Mouse (Mus musculus): ENCODE measurements at regions not wholly inside any gene's neighbourhood (a gene's known extent, or its start where the extent isn't known, plus 50 kb on each side); places are given as distances from the start of the nearest gene placed in this dataset.

DNA sequence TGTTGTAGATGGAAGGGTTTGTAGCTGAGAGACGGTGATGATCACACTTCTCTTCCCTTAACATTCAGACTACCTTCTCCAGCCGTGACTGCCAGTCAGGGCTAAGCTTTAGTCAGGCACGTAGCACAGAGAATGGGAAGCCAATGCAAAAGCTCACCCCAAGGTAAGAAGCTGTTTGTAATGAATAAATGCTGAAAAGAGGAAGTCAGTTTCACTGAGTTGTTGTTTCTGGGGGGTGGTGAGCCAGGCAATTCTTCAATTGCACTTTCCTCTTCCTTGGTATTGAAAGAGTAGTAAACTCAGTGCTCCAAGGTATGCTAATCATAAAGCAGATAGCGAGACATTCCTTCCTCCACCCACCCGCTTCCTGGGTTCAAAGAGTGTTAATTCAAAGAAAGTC is 269.2 kb upstream of the Dab2 start:
- ATAC-seq (ENCODE audit: low TSS enrichment) = no peak

DNA sequence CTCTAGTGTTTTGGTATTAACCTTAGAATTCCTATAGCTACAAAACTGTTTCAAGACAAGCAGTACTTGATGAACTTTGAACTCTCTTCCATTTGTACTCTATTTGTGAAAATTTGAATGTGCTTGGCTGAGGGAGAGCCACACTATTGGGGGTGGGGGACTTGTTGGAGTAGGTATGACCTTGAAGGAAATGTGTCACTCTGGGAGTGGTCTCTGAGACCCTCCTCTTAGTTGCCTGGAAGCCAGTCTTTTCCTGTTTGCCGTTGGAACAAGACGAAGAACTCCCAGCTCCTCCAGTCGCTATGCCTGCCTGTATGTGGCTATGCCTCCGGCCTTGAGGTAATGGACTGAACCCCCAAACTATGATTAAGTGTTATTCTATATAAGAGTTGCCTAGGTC is 265.4 kb upstream of the Dab2 start:
- no peak for ATAC-seq (ENCODE audit: low TSS enrichment)

DNA sequence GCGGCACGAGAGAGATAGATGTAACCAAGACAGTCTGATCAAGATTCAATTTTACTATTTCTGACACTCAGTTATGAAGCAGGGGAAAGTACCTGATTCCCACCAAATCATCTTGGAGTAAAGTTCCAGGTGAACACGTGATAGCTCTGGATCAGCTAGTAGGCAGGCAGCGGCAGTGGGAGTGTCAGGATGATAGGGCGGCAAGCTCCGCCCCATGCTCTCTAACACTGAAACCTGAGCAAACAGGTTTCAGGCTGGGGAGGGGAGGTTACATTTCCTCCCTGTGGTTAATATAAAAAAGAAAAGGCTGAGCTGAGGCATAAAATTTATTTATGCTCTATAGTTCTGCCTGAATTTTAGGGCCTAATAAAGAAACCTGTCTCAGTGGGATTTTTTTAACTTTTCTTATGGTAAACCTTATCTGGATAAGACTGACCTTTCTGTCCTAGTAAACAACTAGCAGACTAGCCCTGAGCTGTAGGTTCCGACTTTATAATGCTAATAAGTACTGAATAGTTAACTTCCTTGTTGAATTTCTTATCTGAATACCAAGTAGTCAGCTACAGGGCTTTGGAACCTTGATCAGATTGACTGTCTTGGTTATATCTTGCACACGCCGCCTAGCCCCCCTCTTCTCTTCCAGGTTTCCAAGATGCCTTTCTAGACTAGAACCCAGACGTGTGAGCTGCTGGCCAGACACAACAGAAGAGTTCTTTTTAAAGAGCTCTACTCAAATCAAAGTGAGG is 254.9 kb upstream of the Dab2 start:
- no peak for ATAC-seq (ENCODE audit: low TSS enrichment)

DNA sequence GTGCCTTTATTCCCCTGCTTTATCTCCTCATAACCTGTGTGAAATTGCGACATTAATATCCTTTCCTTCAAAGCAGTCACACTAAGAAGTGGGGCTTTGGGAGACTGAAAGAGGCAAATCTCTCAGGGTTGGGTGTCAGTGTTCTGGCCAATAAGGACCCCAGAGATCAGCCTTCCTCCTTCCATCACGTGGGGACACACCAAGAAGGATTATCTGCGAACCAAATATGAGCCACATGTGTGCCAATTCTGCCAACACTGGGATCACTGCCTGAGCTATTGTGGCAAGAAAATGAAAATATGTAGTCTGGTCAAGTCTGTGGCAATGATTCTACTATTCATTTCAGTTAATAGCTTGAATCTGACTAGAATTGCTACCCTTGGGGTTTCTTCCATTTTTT is 243.9 kb upstream of the Dab2 start:
- ATAC-seq (ENCODE audit: low TSS enrichment) = no peak

GRCm38 (mm10) chr15:6056887-6057626 is 242.5 kb upstream of the Dab2 start:
- ATAC-seq (ENCODE audit: low TSS enrichment) = no peak

DNA sequence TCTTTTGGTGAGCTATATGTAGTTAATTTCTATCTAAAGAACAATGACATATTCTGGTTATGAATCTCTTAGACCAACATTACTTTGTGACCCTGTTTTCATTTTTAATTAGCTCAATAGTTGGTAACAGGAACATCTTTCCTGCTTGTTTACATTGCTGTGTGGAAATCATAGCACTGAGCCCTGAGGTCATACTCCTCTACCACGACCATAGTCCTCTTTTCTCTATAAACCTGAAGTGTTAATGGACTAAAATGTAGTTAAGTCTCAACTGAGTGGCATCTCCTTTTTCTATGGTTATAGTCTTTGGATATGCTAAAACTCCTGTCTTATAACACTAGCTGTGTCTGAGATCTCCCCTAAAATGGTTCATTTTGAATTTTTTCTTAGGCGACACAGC is 240.2 kb upstream of the Dab2 start:
- ATAC-seq (ENCODE audit: low TSS enrichment) = no peak

DNA sequence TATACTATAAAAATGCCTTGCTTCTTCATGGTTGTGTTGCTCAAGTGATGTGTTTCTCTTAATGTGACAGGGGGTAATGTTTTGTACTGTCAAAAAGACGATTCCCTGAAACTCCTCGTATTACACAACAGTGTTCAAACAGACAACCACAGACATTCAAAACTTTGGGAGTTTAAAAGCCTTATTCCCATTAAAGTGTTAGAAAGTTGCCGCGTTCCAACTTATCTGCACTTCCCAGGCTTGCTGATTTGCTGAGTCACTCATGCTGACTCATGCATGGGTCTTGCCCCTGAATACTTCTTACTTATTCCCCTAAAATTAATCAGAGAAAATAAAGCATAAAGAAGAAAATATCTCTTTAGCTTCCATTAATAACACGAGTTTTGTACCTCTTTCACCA is 239.8 kb upstream of the Dab2 start:
- ATAC-seq (ENCODE audit: low TSS enrichment) = no peak

- no peak for ATAC-seq (ENCODE audit: low TSS enrichment)
Observed at GRCm38 (mm10) chr15:6060649-6061048, 238.9 kb upstream of the Dab2 start.

DNA sequence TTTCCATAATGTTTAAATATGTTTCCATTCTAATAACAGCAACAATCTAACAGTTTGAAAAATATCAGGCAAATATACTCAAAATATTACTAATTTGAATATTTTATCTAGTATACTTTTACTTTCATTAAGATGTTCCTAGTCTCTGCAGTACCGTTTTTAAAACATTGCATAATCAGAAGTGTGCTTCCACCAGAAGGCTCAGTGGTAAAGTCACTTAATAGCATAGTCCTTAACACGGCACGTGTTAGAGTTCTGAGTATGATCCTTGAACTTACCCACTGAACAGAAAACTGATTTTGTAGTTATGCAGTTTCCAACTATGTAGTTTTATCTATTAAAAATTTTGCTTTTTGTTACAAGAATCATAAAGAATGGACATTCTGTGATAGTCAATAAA is 234.5 kb upstream of the Dab2 start:
- ATAC-seq (ENCODE audit: low TSS enrichment) = no peak

DNA sequence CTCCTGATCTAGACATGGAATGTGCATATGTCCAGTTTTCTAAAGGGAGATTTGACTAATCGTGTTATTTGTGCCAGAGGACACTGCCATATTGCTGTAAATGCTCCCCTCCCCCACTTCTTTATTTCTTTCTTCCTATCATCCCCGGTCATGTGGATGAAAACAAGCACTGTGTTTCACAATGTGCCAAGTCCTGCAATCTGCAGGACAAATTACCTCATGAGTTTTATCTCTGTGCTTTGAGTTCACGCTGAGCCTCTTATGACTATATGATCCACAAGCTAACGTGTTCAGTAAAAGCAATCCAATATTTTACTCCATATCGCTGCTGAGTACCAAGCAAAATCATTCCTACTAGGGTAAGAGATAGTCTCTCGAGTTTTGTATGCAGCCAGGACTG is 232.2 kb upstream of the Dab2 start:
- ATAC-seq (ENCODE audit: low TSS enrichment) = no peak

DNA sequence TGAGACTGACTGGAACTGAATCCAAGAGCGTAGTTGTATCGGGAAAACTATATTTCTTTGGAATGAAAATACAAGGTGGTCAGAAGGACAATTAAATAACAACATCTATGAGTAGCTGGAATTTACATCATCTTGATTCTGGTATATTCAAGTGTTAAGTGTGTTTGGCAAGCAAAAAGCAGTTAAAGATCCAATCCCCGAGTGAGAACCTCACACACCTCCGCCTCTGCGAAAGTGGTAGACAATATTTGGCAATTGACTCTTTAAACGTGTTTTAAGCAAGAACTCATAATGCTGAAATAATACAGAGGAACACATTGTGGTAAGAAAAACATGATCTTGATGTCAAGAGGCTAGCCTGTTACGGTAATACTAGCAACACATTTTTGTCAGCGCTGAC is 231.2 kb upstream of the Dab2 start:
- ATAC-seq (ENCODE audit: low TSS enrichment) = no peak

DNA sequence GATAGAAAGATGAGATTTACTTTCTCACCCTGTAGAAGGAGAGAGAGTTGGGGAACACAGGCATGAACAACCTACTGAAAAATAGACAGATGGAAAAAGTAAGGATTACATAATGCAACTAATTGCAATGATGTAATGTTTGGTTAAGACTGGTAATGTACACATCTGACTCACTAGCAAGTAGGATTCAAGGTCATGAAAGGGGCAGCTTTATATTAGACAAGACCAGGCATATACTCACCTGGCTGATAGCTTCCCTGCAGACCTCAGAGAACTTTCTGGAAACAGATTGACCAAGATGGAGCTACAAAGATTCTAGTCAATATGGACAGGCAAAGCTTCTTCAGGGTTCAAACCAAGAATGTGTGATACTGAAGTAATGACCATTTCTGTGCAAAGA is 227.7 kb upstream of the Dab2 start:
- ATAC-seq (ENCODE audit: low TSS enrichment) = no peak

DNA sequence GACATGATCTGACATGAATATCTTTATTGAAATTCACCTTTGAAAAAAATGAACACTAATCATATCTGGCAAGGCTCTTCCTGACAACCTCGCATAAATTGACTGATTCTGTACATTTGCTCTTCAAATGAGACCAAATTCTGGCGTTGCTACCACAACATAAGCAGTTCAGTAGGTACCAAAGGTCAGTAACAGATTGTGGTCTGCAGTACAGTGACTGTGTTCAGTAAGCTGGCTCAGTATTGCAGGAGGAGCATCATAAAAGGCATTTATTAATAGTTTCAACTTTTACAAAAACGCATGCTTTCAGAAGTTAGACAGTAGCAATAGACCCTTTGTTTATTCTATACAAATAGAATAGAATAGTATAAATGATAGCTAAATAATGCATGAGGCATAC is 226.7 kb upstream of the Dab2 start:
- ATAC-seq (ENCODE audit: low TSS enrichment) = no peak

DNA sequence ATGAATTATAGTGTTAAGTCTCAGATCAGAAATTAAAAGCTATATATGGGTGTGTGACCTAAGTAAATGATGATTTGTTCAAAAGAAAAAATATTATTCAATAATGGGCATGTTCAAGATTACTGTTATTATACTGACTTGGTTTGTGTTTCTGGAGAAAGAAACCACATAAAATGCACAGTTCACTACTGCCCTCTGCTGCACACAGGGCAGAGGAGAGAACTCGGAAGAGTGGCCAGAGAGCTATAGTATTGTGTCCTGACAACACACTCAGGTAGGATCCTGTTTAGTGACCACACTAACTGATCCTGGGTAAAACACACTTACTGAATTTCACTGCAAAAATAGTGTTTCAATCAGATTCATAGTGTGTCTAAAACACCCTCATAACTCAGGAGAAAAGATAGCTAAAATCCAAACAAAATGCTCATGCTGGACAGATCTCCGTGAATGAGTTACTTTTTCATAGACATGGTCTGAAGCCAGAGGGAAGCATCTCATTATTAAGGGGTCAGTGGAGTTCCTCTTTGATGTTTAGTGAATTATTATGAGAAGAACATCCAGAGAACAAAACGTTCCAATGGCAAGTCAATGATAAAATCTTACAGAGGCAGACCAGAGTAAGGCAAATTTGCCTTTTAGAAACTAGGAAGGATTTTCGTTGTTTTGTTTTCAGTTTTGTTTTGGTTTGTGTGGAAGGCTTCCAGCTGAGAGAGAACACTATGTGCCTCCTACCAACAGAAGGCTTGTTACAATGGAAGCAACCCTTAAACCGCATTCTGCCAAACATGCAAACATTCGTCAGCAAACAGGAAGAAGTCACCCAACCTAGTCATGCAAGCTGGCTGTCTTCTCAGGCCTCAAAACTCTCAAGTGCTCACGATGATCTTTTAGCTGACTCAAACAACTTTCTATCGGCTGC is 218.6 kb upstream of the Dab2 start:
- ATAC-seq (ENCODE audit: low TSS enrichment) = peak; percentile 81

- ATAC-seq (ENCODE audit: low TSS enrichment) = no peak
Observed at GRCm38 (mm10) chr15:6087208-6087607, 212.4 kb upstream of the Dab2 start.

GRCm38 (mm10) chr15:6088498-6088897 is 211.1 kb upstream of the Dab2 start:
- ATAC-seq (ENCODE audit: low TSS enrichment) = peak; percentile 55; the same call in 1 of the 2 replicates

DNA sequence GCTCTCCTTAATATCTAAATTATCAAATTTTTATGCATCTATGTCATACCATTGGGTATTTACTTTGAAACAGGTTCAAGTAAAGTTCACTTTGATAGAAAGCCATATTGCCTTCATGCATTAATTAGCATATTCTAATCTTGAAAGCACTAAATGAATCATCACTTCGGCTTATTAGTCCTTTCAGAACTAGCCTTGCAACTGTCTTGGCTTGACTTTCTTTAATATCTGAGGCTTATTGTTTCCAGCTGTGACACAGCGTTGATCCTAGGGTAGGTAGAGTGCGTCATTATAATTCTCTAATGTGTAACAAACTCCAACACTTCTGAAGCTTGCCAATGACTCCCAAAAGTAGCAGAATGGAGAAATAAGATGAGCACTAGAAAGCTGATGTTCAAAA is 169.9 kb upstream of the Dab2 start:
- ATAC-seq (ENCODE audit: low TSS enrichment) = no peak

GRCm38 (mm10) chr15:6132216-6132615 is 167.4 kb upstream of the Dab2 start:
- no peak for ATAC-seq (ENCODE audit: low TSS enrichment)

GRCm38 (mm10) chr15:6145071-6145470 is 154.5 kb upstream of the Dab2 start:
- ATAC-seq (ENCODE audit: low TSS enrichment) = no peak

GRCm38 (mm10) chr15:6154706-6155105 is 144.9 kb upstream of the Dab2 start:
- ATAC-seq (ENCODE audit: low TSS enrichment) = no peak

DNA sequence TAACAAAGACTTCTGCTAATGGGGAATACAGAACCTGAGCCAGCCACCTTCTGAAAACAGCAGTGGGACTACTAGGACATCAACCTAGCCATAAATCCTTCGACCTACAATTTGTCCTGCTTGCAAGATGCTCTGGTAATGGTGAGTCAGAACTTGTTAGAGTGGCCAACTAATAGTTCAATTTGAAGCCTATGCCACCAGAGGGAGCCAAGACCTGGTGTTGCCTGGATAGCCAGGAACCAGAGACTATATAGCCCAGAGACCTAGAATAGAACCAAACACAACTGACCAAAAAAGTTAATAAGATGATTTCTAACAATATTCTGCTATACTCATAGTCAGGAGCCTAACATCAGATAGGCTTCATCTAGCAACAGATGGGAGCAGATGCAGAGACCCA is 119.3 kb upstream of the Dab2 start:
- ATAC-seq (ENCODE audit: low TSS enrichment) = no peak

GRCm38 (mm10) chr15:6183627-6184026 is 116.0 kb upstream of the Dab2 start:
- ATAC-seq (ENCODE audit: low TSS enrichment) = no peak

DNA sequence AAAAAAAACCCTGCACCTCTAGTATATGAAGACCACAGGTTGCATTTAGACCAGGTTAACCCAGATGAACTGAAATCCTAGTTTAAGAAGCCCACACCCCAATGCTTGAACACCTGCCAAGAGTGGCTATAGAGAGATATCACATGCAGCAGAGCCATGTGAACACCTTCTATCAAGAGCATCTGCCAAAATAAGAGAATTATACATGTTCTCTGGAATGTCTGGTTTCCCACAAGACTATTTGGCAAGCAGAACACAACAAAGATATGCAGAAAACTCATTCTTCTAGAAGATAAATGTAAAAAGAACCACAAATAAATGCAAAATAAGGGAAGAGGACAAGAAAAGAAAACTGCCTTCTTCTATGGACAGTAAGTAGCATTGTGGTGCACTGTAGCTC is 107.7 kb upstream of the Dab2 start:
- ATAC-seq (ENCODE audit: low TSS enrichment) = no peak
